Mouse (Mus musculus) G1E (cell line): ENCODE results near the gene Nlrx1. TPM values are rescaled to one million over a fixed set of nuclear protein-coding genes. Genes with fewer than 3 reads are reported as not detected.

ENCODE experiments used
- ATAC-seq: 2 replicates; pipeline ENCODE4 v1.8.0; 2016; ENCODE audit warnings: mild to moderate bottlenecking; ENCODE audit not compliant: insufficient number of reproducible peaks, poor library complexity, low FRiP score, severe bottlenecking; ENCODE audit errors: extremely low read depth
- DNase-seq: peaks from one replicate; pipeline ENCODE4 v3.0.0; 2012; ENCODE audit warnings: low spot score
- H3K27me3 ChIP-seq: 2 replicates; pipeline ENCODE4 v1.6.1; 2012; ENCODE audit warnings: mild to moderate bottlenecking, low read length, inconsistent platforms; ENCODE audit not compliant: insufficient read depth
- H3K36me3 ChIP-seq: replicated peaks from 2 replicates; pipeline ENCODE3; 2012; ENCODE audit warnings: mild to moderate bottlenecking, inconsistent platforms
- H3K4me1 ChIP-seq: 2 replicates; pipeline ENCODE4 v1.6.1; 2012; ENCODE audit warnings: low read depth, low read length, inconsistent platforms, mixed read lengths; ENCODE audit not compliant: insufficient read depth
- H3K4me3 ChIP-seq: 2 replicates; pipeline ENCODE4 v1.5.1; 2012; ENCODE audit warnings: low read depth, mild to moderate bottlenecking, inconsistent platforms, low read length, moderate library complexity, mixed read lengths
- H3K9me3 ChIP-seq: replicated peaks from 2 replicates; pipeline ENCODE4 v1.6.1; 2012; ENCODE audit warnings: inconsistent platforms
- CTCF ChIP-seq: IDR thresholded peaks from 2 replicates; pipeline ENCODE4 v1.5.1; 2012; ENCODE audit warnings: low read depth, low read length, inconsistent platforms, mixed read lengths
- GATA1 ChIP-seq: IDR thresholded peaks from 2 replicates; pipeline ENCODE4 v1.6.1; 2012; ENCODE audit warnings: borderline replicate concordance, low read length, inconsistent platforms, mixed read lengths
- GATA2 ChIP-seq: IDR thresholded peaks from 2 replicates; pipeline ENCODE4 v1.6.1; 2012; ENCODE audit warnings: low read depth, low read length, inconsistent platforms, borderline replicate concordance
- POLR2AphosphoS5 ChIP-seq: IDR thresholded peaks from 2 replicates; pipeline ENCODE4 v1.6.1; 2012; ENCODE audit warnings: low read depth, low read length, inconsistent platforms; ENCODE audit not compliant: insufficient replicate concordance
- TAL1 ChIP-seq: conservative IDR thresholded peaks from 2 replicates; pipeline ENCODE4 v1.6.1; 2012; ENCODE audit warnings: low read depth, low read length, inconsistent platforms, mixed read lengths
- polyA plus RNA-seq: library from polyadenylated mRNA; stranded (reverse); fragments of >175 nt; gene quantifications from 2 replicates; pipeline ENCODE4 v1.2.3, GENCODE M21; 2012
- total RNA-seq, 2 experiments: library from RNA; stranded (forward) in 1 of 2; stranded (reverse) in 1 of 2; fragments of 200-1000 nt in 1 of 2; fragments of >200 nt in 1 of 2; fragmentation: Nextera tagmentation in 1 of 2; gene quantifications; 2 replicates each; pipeline ENCODE4 v1.2.3; 2014 to 2017

Gene Nlrx1
- total and polyA plus RNA-seq, 3 experiments, result 0.02 to 0.05 TPM; not detected in 1

- Histone ChIP-seq H3K9me3 (peaks cover 2% of the 10 kb centered on the region; the same call in 1 of the 2 replicates), H3K36me3 (peaks cover 27% of the 10 kb centered on the region), H3K27me3 (peaks cover 3% of the 10 kb centered on the region), H3K4me1 (peaks cover 12% of the 10 kb centered on the region; the same call in 1 of the 2 replicates), H3K4me3 (no peak overlapping the region)
- TF ChIP-seq GATA1 (no peak), POLR2AphosphoS5 (no peak), GATA2 (no peak), TAL1 (no peak), CTCF (no peak)
- DNase-seq (no peak), ATAC-seq (no peak)
These were observed 1.6 kb upstream of the Nlrx1 start for GRCm38 (mm10) chr9:44269973-44270372.

DNA sequence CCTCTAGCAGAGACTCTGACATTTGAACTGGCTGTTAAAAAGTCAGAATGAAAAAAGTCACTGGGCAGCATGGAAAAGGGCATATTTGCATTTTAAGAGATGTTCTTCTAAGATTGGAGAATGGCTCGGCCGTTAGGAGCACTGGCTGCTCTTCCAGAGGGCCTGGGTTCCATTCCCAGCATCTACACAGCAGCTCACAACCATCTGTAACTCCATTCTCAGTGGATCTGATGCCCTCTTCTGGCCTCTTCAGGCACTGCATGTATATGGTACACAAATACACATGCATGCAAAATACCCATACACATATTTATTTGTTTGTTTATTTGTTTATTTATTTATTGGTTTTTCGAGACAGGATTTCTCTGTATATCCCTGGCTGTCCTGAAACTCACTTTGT lies 678 bp upstream of the Nlrx1 start:
- Histone ChIP-seq H3K4me1 (peaks cover 11% of the 10 kb centered on the region; the same call in 1 of the 2 replicates), H3K27me3 (peaks cover 11% of the 10 kb centered on the region), H3K36me3 (peaks cover 18% of the 10 kb centered on the region), H3K4me3 (no peak overlapping the region), H3K9me3 (peaks cover 2% of the 10 kb centered on the region; the same call in 1 of the 2 replicates)
- DNase-seq, result no peak
- TF ChIP-seq CTCF, result peak; percentile 42; the same call in 1 of the 2 replicates
- TF ChIP-seq GATA2, result no peak
- ATAC-seq, result no peak

DNA sequence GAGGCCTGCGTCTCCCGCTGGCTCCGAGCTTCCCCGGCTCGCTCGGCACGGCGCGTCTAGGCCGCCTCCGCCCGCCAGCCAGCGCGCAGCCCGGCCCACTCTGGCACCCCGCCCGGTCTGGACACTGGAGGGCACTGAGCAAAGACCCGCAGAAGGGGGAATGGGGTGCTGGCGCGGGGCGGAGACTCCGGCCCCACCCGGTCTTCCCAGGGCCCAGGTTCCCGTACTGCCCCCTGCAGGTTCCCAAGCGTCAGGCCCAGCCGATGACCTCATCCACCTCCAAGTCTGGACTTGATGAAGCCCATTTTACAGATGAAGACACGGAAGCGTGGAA lies 405 bp downstream of the Nlrx1 start:
- no peak overlapping the region for H3K4me3 ChIP-seq
- peaks cover 19% of the 10 kb centered on the region for H3K27me3 ChIP-seq
- DNase-seq (no peak), ATAC-seq (no peak)
- TF ChIP-seq GATA1 (no peak), GATA2 (no peak), POLR2AphosphoS5 (no peak), TAL1 (no peak), CTCF (no peak)
- peaks cover 2% of the 10 kb centered on the region; the same call in 1 of the 2 replicates for H3K9me3 ChIP-seq
- H3K36me3 ChIP-seq, result peaks cover 7% of the 10 kb centered on the region
- peaks cover 11% of the 10 kb centered on the region; the same call in 1 of the 2 replicates for H3K4me1 ChIP-seq

- H3K36me3 ChIP-seq, result peaks cover 2% of the 10 kb centered on the region
- H3K4me3 ChIP-seq, result no peak overlapping the region
- TF ChIP-seq GATA1 (no peak), TAL1 (no peak), POLR2AphosphoS5 (no peak), CTCF (no peak)
- ATAC-seq, result no peak
- H3K9me3 ChIP-seq, result peaks cover 2% of the 10 kb centered on the region; the same call in 1 of the 2 replicates
- H3K27me3 ChIP-seq, result peaks cover 22% of the 10 kb centered on the region
- H3K4me1 ChIP-seq, result peaks cover 8% of the 10 kb centered on the region; the same call in 1 of the 2 replicates
- no peak for DNase-seq
These were observed 926 bp downstream of the Nlrx1 start for GRCm38 (mm10) chr9:44267319-44268026.

GRCm38 (mm10) chr9:44266478-44267226 lies 1.7 kb downstream of the Nlrx1 start:
- TF ChIP-seq GATA2 (no peak), GATA1 (no peak), CTCF (no peak)
- no peak for ATAC-seq
- peaks cover 28% of the 10 kb centered on the region for H3K27me3 ChIP-seq
- H3K36me3 ChIP-seq, result no peaks in the 10 kb centered on the region
- H3K9me3 ChIP-seq, result peaks cover 2% of the 10 kb centered on the region; the same call in 1 of the 2 replicates
- peaks cover 8% of the 10 kb centered on the region; the same call in 1 of the 2 replicates for H3K4me1 ChIP-seq
- H3K4me3 ChIP-seq, result no peak overlapping the region
- no peak for DNase-seq

DNA sequence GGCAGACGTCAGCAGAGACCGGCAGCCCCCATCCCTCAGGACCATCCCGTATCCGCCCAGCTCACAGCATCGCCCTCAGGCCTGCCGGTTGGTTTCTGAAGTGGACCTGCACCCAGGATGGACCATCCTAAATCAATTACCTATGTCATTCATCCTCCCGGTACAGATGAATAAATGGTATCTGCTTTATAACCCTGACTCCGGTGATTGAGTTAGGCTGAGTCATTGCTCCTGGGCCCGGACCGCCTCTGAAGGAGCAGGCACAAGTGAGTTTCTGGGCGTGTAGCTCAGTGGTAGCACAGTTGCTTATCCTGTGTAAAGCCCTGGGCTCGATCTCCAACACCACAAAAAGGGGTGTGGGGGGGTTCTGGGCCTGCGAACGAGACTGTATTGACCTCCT lies 7.0 kb downstream of the Nlrx1 start:
- Histone ChIP-seq H3K9me3 (no peaks in the 10 kb centered on the region), H3K27me3 (peaks cover 46% of the 10 kb centered on the region), H3K4me1 (peaks cover 6% of the 10 kb centered on the region; the same call in 1 of the 2 replicates), H3K36me3 (no peaks in the 10 kb centered on the region), H3K4me3 (no peak overlapping the region)
- no peak for DNase-seq
- TF ChIP-seq GATA2, result no peak
- no peak for TF ChIP-seq POLR2AphosphoS5
- ATAC-seq, result no peak

- H3K4me1 ChIP-seq, result peaks cover 11% of the 10 kb centered on the region; the same call in 1 of the 2 replicates
- no peak overlapping the region for H3K4me3 ChIP-seq
- DNase-seq (no peak), ATAC-seq (no peak)
- peaks cover 53% of the 10 kb centered on the region for H3K27me3 ChIP-seq
- H3K9me3 ChIP-seq, result no peaks in the 10 kb centered on the region
- H3K36me3 ChIP-seq, result no peaks in the 10 kb centered on the region
- TF ChIP-seq GATA1 (no peak), GATA2 (no peak), CTCF (no peak), TAL1 (no peak), POLR2AphosphoS5 (no peak)
These were observed 9.4 kb downstream of the Nlrx1 start for GRCm38 (mm10) chr9:44259014-44259413.
